Mouse (Mus musculus): ENCODE data around the gene Rnps1. TPM values are rescaled to one million over a fixed set of nuclear protein-coding genes. Genes with fewer than 3 reads are reported as not detected.
A peak's percentile ranks its signal among the peaks of the same experiment; 100 is the strongest.

Rnps1 gene
- polyA plus RNA-seq, 1 experiment from 2014 or later = 360 TPM

GRCm38 (mm10) chr17:24437016-24437415 lies 22.7 kb downstream of the Rnps1 start:
- no peaks in the 10 kb centered on the region for H3K4me1 ChIP-seq
- H3K9me3 ChIP-seq = no peaks in the 10 kb centered on the region
- H3K36me3 ChIP-seq = peaks cover 29% of the 10 kb centered on the region
- H3K27me3 ChIP-seq = no peaks in the 10 kb centered on the region
- 71% methylated on average over 5 of the region's 5 CpGs for WGBS
- no peak overlapping the region for H3K4me3 ChIP-seq
- no peak overlapping the region for H3K4me2 ChIP-seq (replicated peaks)
- no peak overlapping the region for H3K27ac ChIP-seq (replicated peaks)
- no peak overlapping the region for H3K9ac ChIP-seq (replicated peaks)
- ATAC-seq (replicated peaks) = peak; percentile 48

GRCm38 (mm10) chr17:24440377-24440776 lies 26.0 kb downstream of the Rnps1 start:
- H3K9me3 ChIP-seq = no peaks in the 10 kb centered on the region
- peaks cover 47% of the 10 kb centered on the region for H3K36me3 ChIP-seq
- H3K4me2 ChIP-seq (replicated peaks) = no peak overlapping the region
- H3K27me3 ChIP-seq = no peaks in the 10 kb centered on the region
- H3K9ac ChIP-seq (replicated peaks) = no peak overlapping the region
- no peak overlapping the region for H3K4me3 ChIP-seq
- no peaks in the 10 kb centered on the region for H3K4me1 ChIP-seq
- ATAC-seq (replicated peaks) = no peak
- no peak overlapping the region for H3K27ac ChIP-seq (replicated peaks)
- 90% methylated on average over 8 of the region's 8 CpGs for WGBS

DNA sequence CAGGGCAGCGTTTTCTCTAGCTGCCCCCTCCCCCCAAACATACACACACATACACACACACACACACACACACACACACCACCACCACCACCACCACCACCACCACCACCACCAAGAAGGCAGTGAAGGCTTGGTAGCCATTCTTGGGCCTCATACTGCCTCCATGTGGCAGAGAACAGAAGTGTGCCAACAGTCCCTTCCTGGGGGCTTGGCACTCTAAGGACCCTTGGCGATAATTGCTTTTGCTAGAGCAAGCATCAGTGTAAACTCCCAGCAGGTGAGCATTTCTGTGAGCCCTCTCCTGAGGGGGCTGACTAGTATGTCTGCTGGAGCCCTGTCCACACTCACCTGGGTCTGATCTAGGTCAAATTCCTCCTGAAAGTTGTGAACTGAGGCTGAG lies 26.8 kb downstream of the Rnps1 start:
- no peak overlapping the region for H3K4me2 ChIP-seq (replicated peaks)
- H3K27ac ChIP-seq (replicated peaks) = no peak overlapping the region
- WGBS = 45% methylated on average over 2 of the region's 2 CpGs
- H3K4me3 ChIP-seq = no peak overlapping the region
- ATAC-seq (replicated peaks) = no peak
- no peaks in the 10 kb centered on the region for H3K4me1 ChIP-seq
- peaks cover 55% of the 10 kb centered on the region for H3K36me3 ChIP-seq
- H3K9me3 ChIP-seq = no peaks in the 10 kb centered on the region
- no peak overlapping the region for H3K9ac ChIP-seq (replicated peaks)
- no peaks in the 10 kb centered on the region for H3K27me3 ChIP-seq

DNA sequence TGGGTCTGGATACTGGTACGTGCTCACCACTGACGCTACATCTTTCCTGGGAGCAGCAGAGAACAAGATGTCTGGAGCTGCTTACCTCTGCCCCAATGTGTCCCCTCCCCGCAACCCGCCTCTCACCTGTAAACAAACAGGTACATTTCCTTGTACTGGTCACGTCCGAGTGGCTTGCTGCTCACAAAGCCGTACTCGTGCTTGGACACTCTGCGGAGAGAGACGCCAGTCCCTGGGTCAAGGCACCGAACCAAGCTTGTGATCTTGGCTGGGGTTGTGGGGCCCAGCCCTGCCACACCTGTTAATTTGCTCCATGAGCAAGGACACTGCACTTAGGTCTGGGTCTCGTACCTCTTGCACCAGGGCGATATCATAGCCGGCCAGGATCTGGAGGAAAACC lies 27.7 kb downstream of the Rnps1 start:
- Histone ChIP-seq H3K36me3 (peaks cover 64% of the 10 kb centered on the region), H3K4me1 (no peaks in the 10 kb centered on the region), H3K9me3 (no peaks in the 10 kb centered on the region), H3K4me2 (replicated peaks) (no peak overlapping the region), H3K4me3 (no peak overlapping the region), H3K27ac (replicated peaks) (no peak overlapping the region), H3K27me3 (no peaks in the 10 kb centered on the region), H3K9ac (replicated peaks) (no peak overlapping the region)
- 91% methylated on average over 14 of the region's 14 CpGs for WGBS
- ATAC-seq (replicated peaks) = no peak

DNA sequence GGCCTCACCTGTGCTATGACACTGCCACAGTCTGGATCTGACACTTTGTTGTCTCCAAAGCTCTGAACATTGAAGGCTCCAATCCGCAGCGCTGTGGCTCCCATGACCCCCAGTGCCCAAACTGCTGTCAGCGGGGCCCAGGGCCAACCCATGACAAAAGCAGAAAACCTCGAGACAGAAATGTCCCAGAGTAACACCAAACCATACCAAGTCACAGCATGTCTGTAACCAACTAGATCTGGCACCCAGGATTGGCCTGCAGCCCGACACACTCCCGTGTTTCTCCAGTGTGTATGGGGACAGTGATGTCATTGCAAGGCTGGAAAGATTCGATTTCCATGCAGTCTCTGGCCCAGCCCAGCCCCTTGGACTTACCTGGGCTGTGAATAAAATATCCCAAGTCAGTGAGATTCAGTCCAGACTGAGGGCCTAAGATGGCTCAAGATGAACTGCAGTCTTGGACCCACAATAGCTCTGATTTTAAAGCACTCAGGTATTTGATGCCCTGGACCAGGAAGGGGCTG lies 28.3 kb downstream of the Rnps1 start, which contains the start of gene Dnase1l2:
Gene Dnase1l2, minus strand, starts transcription at position 474 of the 524 bp plus-strand sequence.
- 82% methylated on average over 7 of the region's 7 CpGs for WGBS
- H3K4me3 ChIP-seq = no peak within 1 kb of the TSS
- H3K4me2 ChIP-seq (replicated peaks) = no peak within 1 kb of the TSS
- H3K36me3 ChIP-seq = peaks cover 70% of the 10 kb centered on the region
- H3K9me3 ChIP-seq = no peaks in the 10 kb centered on the region
- no peaks in the 10 kb centered on the region for H3K4me1 ChIP-seq
- ATAC-seq (replicated peaks) = no peak
- no peaks in the 10 kb centered on the region for H3K27me3 ChIP-seq
- H3K27ac ChIP-seq (replicated peaks) = no peak within 1 kb of the TSS
- H3K9ac ChIP-seq (replicated peaks) = no peak within 1 kb of the TSS

DNA sequence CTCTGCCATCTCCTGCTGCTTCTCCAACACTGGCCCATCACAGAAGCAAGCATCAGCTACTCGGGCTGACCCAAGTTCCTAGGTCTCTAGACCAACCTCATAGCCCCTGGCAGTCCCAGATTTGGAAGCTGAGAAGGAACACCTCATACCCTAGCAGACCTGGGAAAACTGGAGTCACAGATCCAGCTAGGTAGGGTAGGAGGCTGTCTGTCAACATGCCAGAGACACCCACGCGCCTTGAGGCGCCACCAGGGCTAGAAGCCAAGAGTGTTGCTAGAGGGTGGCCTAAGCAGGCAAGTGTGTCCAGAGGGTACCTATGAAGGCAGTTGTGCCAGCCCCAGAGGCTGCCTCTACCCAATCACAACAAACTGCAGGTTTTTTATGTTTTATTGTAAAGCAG lies 29.0 kb downstream of the Rnps1 start:
- H3K27me3 ChIP-seq = no peaks in the 10 kb centered on the region
- WGBS = 91% methylated on average over 4 of the region's 4 CpGs
- no peaks in the 10 kb centered on the region for H3K4me1 ChIP-seq
- H3K9ac ChIP-seq (replicated peaks) = no peak overlapping the region
- no peak overlapping the region for H3K4me2 ChIP-seq (replicated peaks)
- no peak overlapping the region for H3K27ac ChIP-seq (replicated peaks)
- no peaks in the 10 kb centered on the region for H3K9me3 ChIP-seq
- no peak overlapping the region for H3K4me3 ChIP-seq
- peaks cover 74% of the 10 kb centered on the region for H3K36me3 ChIP-seq
- no peak for ATAC-seq (replicated peaks)

GRCm38 (mm10) chr17:24446590-24446989 lies 32.2 kb downstream of the Rnps1 start:
- H3K36me3 ChIP-seq = peaks cover 81% of the 10 kb centered on the region
- no peak overlapping the region for H3K4me2 ChIP-seq (replicated peaks)
- WGBS = 93% methylated on average over 8 of the region's 8 CpGs
- no peaks in the 10 kb centered on the region for H3K9me3 ChIP-seq
- no peak overlapping the region for H3K9ac ChIP-seq (replicated peaks)
- H3K4me1 ChIP-seq = no peaks in the 10 kb centered on the region
- H3K27ac ChIP-seq (replicated peaks) = no peak overlapping the region
- no peak for ATAC-seq (replicated peaks)
- H3K27me3 ChIP-seq = no peaks in the 10 kb centered on the region
- no peak overlapping the region for H3K4me3 ChIP-seq

GRCm38 (mm10) chr17:24449507-24449906 lies 35.1 kb downstream of the Rnps1 start:
- Histone ChIP-seq H3K27ac (replicated peaks) (no peak overlapping the region), H3K4me2 (replicated peaks) (no peak overlapping the region), H3K27me3 (no peaks in the 10 kb centered on the region), H3K4me3 (no peak overlapping the region), H3K9me3 (no peaks in the 10 kb centered on the region), H3K9ac (replicated peaks) (no peak overlapping the region), H3K36me3 (peaks cover 70% of the 10 kb centered on the region), H3K4me1 (peaks cover 24% of the 10 kb centered on the region)
- 94% methylated on average over 6 of the region's 6 CpGs for WGBS
- ATAC-seq (replicated peaks) = no peak

- no peak overlapping the region for H3K4me2 ChIP-seq (replicated peaks)
- H3K36me3 ChIP-seq = peaks cover 52% of the 10 kb centered on the region
- H3K4me3 ChIP-seq = no peak overlapping the region
- ATAC-seq (replicated peaks) = no peak
- WGBS = 97% methylated on average over 6 of the region's 6 CpGs
- H3K4me1 ChIP-seq = peaks cover 24% of the 10 kb centered on the region
- no peaks in the 10 kb centered on the region for H3K27me3 ChIP-seq
- no peak overlapping the region for H3K9ac ChIP-seq (replicated peaks)
- no peaks in the 10 kb centered on the region for H3K9me3 ChIP-seq
- H3K27ac ChIP-seq (replicated peaks) = no peak overlapping the region
Measured at GRCm38 (mm10) chr17:24451220-24451619, 36.9 kb downstream of the Rnps1 start.

DNA sequence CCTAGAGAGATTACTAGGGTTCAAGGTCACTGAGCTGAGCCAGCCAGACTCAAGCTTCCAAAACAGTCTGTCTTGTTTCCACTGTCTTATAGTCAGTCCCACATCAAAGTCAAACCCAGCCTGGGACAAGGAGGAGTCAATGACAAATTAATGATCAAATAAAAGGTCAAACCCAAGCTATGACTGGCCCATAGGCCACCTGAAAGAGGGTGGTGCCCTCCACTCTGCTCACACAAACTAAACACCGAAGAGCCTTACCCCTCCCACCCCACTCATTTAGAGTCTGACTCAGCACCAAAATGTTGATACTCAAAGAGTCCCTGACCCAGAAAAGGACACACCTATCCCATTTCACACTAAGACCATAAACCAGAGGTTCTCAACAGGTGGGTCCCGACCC lies 39.0 kb downstream of the Rnps1 start:
- no peak for ATAC-seq (replicated peaks)
- H3K36me3 ChIP-seq = peaks cover 32% of the 10 kb centered on the region
- peaks cover 24% of the 10 kb centered on the region for H3K4me1 ChIP-seq
- no peak overlapping the region for H3K9ac ChIP-seq (replicated peaks)
- H3K4me2 ChIP-seq (replicated peaks) = no peak overlapping the region
- H3K9me3 ChIP-seq = no peaks in the 10 kb centered on the region
- no peaks in the 10 kb centered on the region for H3K27me3 ChIP-seq
- H3K4me3 ChIP-seq = no peak overlapping the region
- H3K27ac ChIP-seq (replicated peaks) = no peak overlapping the region
- 91% methylated on average over 2 of the region's 2 CpGs for WGBS

DNA sequence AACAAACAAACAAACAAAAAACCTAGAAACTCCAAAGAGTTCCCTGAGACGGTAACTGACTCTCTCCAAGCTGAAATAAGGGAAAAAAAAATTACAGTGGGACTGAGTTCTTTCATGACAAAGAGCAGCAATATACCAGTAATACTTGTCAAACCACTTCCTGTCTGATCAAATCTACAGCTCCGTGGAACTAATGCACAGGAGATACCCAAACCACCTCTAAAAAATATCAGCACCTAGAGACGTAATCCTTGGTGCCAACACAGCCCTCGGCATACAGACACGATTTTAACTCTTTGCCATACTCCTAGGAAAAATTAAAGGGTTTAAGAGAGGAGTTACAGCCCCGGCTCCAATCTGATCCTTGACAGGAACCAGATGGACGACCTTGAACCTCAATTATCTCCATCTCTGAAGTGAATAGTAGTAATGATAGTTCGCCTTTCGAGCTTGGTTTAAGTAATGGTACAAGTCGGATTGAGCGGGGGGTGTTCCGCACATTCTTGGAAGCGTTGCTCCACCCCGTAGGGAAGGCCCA lies 39.9 kb downstream of the Rnps1 start:
- Histone ChIP-seq H3K4me2 (replicated peaks) (peak overlapping the region; percentile 74), H3K4me3 (peak overlapping the region; percentile 73), H3K27ac (replicated peaks) (peak overlapping the region; percentile 85), H3K27me3 (no peaks in the 10 kb centered on the region), H3K4me1 (peaks cover 24% of the 10 kb centered on the region), H3K36me3 (peaks cover 22% of the 10 kb centered on the region), H3K9ac (replicated peaks) (peak overlapping the region; percentile 92), H3K9me3 (no peaks in the 10 kb centered on the region)
- WGBS = 9% methylated on average over 14 of the region's 14 CpGs
- no peak for ATAC-seq (replicated peaks)

GRCm38 (mm10) chr17:24454756-24455522 lies 40.6 kb downstream of the Rnps1 start:
- Histone ChIP-seq H3K4me3 (peak overlapping the region; percentile 73), H3K9ac (replicated peaks) (peak overlapping the region; percentile 92), H3K27ac (replicated peaks) (peak overlapping the region; percentile 85), H3K36me3 (peaks cover 16% of the 10 kb centered on the region), H3K4me1 (peaks cover 24% of the 10 kb centered on the region), H3K9me3 (no peaks in the 10 kb centered on the region), H3K27me3 (no peaks in the 10 kb centered on the region), H3K4me2 (replicated peaks) (peak overlapping the region; percentile 74)
- 0% methylated on average over 67 of the region's 67 CpGs for WGBS
- peak; percentile 96 for ATAC-seq (replicated peaks)

Measured in forebrain, embryonic 15.5 days (tissue).